Mouse (Mus musculus) spleen, adult 2 months (tissue): ENCODE results near the gene Acadsb. TPM values are rescaled to one million over a fixed set of nuclear protein-coding genes. Genes with fewer than 3 reads are reported as not detected.

Experiments used
- DNase-seq, 2 experiments: peaks; one replicate each; pipeline versions ENCODE4 v3.0.0 to v3.0.0-alpha.2; 2012 to 2021; ENCODE audit warnings: low spot score in 2 of 2, low read depth in 1 of 2
- H3K27ac ChIP-seq: fragments of 200-500 bp; 2 replicates; pipeline ENCODE4 v1.5.1; 2012; ENCODE audit warnings: low read length, inconsistent platforms; ENCODE audit not compliant: insufficient read depth
- H3K27me3 ChIP-seq: fragments of 200-500 bp; 2 replicates; pipeline ENCODE4 v1.6.1; 2012; ENCODE audit warnings: mild to moderate bottlenecking, moderate library complexity, low read length, inconsistent platforms; ENCODE audit not compliant: control insufficient read depth, insufficient read depth
- H3K36me3 ChIP-seq: fragments of 200-500 bp; 2 replicates; pipeline ENCODE4 v1.6.1; 2012; ENCODE audit warnings: mild to moderate bottlenecking, low read length, inconsistent platforms; ENCODE audit not compliant: control insufficient read depth, insufficient read depth
- H3K4me1 ChIP-seq: fragments of 200-500 bp; 2 replicates; pipeline ENCODE4 v1.6.1; 2011; ENCODE audit warnings: inconsistent platforms; ENCODE audit not compliant: control insufficient read depth, insufficient read depth, insufficient read length
- H3K4me3 ChIP-seq: fragments of 200-500 bp; 2 replicates; pipeline ENCODE4 v1.5.1; 2011; ENCODE audit warnings: mild to moderate bottlenecking, inconsistent platforms; ENCODE audit not compliant: insufficient read depth, insufficient read length; ENCODE audit errors: extremely low read depth
- CTCF ChIP-seq: fragments of 200-500 bp; IDR thresholded peaks from 2 replicates; pipeline ENCODE4 v1.5.1; 2011; ENCODE audit warnings: mild to moderate bottlenecking, inconsistent platforms; ENCODE audit not compliant: insufficient read depth, insufficient read length, insufficient replicate concordance; ENCODE audit errors: extremely low read depth
- POLR2A ChIP-seq: fragments of 200-500 bp; IDR thresholded peaks from 2 replicates; pipeline ENCODE4 v1.6.1; 2011; ENCODE audit warnings: low read depth, low read length, inconsistent platforms
- WGBS: fragments of 180-500 bp; shearing (Covaris S2); methylation state at CpG from one replicate; pipeline ENCODE4 v1.1.7; 2018; 5-methylcytosine and 5-hydroxymethylcytosine counted together
- polyA plus RNA-seq: library from polyadenylated mRNA; depleted of rRNA; stranded (reverse); fragments of >200 nt; gene quantifications from 2 replicates; pipeline ENCODE4 v1.2.3, GENCODE M21; 2012; rRNA removed

Gene Acadsb
- polyA plus RNA-seq, 1 experiment: 2.3 TPM

DNA sequence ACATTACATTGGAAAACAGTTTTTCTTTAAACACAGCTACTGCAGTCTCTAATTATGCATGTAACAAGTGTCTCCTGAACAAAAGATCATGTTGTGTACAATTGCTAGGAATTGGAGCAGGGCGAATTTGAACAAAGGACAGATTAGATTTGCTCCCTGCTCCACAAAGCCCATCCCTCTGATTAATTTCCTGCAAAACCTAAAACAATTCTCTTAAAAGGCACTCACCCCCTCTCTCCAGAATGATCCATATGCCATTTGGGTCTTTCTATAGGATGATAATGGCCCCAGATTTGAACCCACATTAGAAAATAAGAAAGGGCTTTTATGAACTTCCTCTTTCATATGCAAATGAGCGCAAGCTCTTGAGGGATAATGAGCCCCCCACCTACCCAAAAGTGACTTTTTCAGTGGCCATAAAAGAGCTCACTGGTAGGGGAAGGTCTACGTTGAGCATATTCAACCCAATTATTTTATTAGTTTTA lies 54.8 kb downstream of the Acadsb start:
- Histone ChIP-seq H3K4me1 (no peaks in the 10 kb centered on the region), H3K36me3 (no peaks in the 10 kb centered on the region), H3K4me3 (no peak overlapping the region), H3K27me3 (no peaks in the 10 kb centered on the region), H3K27ac (no peak overlapping the region)
- no peak for TF ChIP-seq CTCF
- TF ChIP-seq POLR2A: no peak
- 70% methylated on average over 3 of the region's 3 CpGs for WGBS
- no peak for DNase-seq

DNA sequence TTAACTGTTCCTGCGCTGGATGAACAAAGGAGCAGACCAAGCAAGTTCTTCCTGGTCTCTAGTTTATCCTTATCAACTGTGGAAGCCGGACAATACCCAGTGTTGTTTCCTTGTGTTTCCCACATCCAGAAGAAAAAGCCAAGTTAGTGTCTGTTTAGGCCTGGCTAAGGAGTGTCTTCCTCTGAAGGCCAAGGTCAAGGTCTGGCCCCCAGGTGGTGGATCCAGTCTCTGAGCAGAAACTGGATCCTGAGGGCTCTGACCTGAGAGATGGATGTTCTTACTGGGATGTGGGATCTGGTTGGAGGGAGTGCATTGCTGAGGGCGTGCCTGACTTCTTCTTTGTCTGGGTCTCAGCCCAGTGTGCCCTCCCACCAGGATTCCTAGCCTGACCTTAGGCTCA lies 55.3 kb downstream of the Acadsb start:
- Histone ChIP-seq H3K27ac (no peak overlapping the region), H3K27me3 (no peaks in the 10 kb centered on the region), H3K4me3 (no peak overlapping the region), H3K4me1 (no peaks in the 10 kb centered on the region), H3K36me3 (no peaks in the 10 kb centered on the region)
- TF ChIP-seq POLR2A (no peak), CTCF (no peak)
- DNase-seq: no peak
- 74% methylated on average over 3 of the region's 3 CpGs for WGBS

DNA sequence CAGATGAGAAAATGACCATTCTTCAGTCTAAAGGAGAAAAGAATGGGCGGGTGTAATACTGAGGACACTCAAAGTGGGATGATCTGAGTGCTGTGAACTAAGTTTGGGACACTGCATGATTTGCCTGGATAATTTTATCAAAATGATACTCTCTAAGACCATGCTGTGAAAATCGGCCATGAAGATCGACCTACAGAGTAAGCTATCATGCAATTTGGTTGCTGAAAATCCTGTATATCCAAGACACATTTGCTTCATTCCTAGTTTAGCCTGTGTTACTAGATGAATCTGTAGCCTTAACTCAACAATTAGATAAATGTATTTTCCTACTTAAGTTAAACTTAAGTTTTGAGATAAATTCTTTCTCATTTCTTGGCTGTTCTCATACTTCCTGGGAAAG lies 56.9 kb downstream of the Acadsb start:
- Histone ChIP-seq H3K4me3 (no peak overlapping the region), H3K36me3 (no peaks in the 10 kb centered on the region), H3K4me1 (no peaks in the 10 kb centered on the region), H3K27me3 (no peaks in the 10 kb centered on the region), H3K27ac (no peak overlapping the region)
- no peak for TF ChIP-seq POLR2A
- no peak for TF ChIP-seq CTCF
- 77% methylated on average over 3 of the region's 3 CpGs for WGBS
- DNase-seq: no peak

DNA sequence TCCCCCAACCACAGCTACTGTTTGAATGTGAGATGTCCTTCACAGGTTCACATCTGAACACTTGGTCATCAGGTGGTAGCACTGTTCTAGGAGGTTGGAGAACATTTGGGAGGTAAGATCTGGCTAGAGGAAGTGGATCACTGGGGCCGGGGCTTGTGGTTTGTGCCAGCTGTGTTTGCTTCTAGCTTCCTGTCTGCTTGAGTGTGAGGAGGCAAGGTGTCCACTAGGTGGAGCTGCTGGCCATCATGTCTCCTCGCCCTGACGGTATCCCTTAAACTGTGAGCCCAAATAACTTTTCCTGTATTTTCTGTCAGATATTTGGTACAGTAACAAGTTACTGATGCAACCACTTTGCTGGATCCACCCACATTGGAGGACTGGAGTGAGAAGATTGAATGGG lies 59.1 kb downstream of the Acadsb start:
- H3K4me3 ChIP-seq: no peak overlapping the region
- no peak overlapping the region for H3K27ac ChIP-seq
- H3K27me3 ChIP-seq: no peaks in the 10 kb centered on the region
- WGBS: 56% methylated on average over 3 of the region's 3 CpGs
- no peaks in the 10 kb centered on the region for H3K36me3 ChIP-seq
- DNase-seq: no peak
- no peak for TF ChIP-seq POLR2A
- no peak for TF ChIP-seq CTCF
- H3K4me1 ChIP-seq: no peaks in the 10 kb centered on the region

DNA sequence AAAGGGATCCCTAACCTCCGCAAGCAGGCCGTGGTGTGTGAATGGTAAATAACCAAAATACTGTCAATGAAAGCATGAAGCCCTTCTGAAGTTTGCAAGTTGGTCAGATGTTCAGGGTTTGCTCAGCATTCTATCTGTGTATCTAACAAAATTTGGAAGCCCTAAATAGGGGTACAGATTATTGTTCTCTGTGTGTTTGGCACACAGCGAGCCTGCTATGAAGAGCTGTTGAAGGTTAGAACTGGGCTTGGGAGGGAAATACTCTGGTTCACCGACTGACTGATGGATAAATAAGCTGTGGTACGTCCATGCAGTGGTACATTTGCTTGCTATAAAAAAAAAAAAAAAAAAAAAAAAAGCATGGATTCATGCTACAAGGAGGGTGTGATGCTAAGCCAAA lies 61.1 kb downstream of the Acadsb start:
- 90% methylated on average over 5 of the region's 5 CpGs for WGBS
- no peaks in the 10 kb centered on the region for H3K4me1 ChIP-seq
- H3K27me3 ChIP-seq: no peaks in the 10 kb centered on the region
- TF ChIP-seq POLR2A (no peak), CTCF (no peak)
- H3K27ac ChIP-seq: no peak overlapping the region
- no peak overlapping the region for H3K4me3 ChIP-seq
- no peak for DNase-seq
- no peaks in the 10 kb centered on the region for H3K36me3 ChIP-seq

DNA sequence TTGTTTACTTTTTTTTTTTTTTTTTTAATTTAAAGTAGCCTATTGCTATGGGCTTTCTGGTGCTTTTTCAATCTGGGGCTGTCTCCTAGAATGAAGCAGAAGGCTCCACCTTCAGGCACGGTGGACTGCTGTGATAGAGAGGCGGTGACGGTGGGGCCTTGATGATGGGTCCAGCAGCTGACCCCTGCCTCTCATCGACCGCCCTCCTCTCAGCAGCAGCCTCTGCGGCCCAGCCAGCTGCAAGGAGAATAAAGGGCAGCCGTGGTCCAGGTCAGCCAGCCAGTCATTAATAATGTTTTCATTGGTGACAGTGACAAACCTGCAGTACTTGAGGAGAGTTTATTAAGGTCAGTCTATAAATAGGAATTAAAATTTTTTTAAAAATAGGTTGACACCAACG lies 66.7 kb downstream of the Acadsb start:
- Histone ChIP-seq H3K4me1 (no peaks in the 10 kb centered on the region), H3K27ac (no peak overlapping the region), H3K27me3 (no peaks in the 10 kb centered on the region), H3K36me3 (no peaks in the 10 kb centered on the region), H3K4me3 (no peak overlapping the region)
- no peak for DNase-seq
- WGBS: 75% methylated on average over 8 of the region's 8 CpGs
- TF ChIP-seq POLR2A: no peak
- no peak for TF ChIP-seq CTCF

DNA sequence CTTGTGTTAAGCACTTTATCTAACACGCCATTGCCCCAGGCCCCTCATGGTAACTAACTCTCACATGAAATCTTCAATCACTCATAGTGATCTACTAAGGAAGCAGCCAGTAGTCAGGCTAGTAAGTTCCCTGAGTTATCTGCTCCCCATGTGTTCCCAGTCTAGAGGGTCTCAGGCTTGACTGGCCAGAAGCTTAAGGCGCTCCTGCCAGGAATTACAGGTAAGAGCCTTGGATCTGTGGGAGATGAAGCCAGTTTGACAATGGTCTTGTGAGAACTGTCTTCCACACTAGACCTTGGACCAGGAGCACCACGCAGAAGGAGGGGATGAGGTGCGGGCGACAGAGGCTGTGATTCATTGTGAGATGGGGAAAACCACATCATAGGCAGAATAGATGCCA lies 68.0 kb downstream of the Acadsb start:
- TF ChIP-seq POLR2A: no peak
- TF ChIP-seq CTCF: no peak
- WGBS: 87% methylated on average over 5 of the region's 5 CpGs
- Histone ChIP-seq H3K27me3 (no peaks in the 10 kb centered on the region), H3K36me3 (no peaks in the 10 kb centered on the region), H3K4me3 (no peak overlapping the region), H3K27ac (no peak overlapping the region), H3K4me1 (no peaks in the 10 kb centered on the region)
- no peak for DNase-seq

Other genes starting within 250 kb of the Acadsb start
- 0.32 and 0.41 TPM in 2 replicates for gene 5430419D17Rik, start 236.2 kb upstream of the Acadsb start, polyA plus RNA-seq
- gene Cuzd1, start 88.3 kb upstream of the Acadsb start, polyA plus RNA-seq: 12.0 and 16.5 TPM in 2 replicates
- gene Fam24b, start 81.1 kb upstream of the Acadsb start, polyA plus RNA-seq: not detected in 2 replicates
- gene Fam24a, start 76.7 kb upstream of the Acadsb start, polyA plus RNA-seq: not detected in 2 replicates
- gene 2310057M21Rik, start 47.8 kb upstream of the Acadsb start, polyA plus RNA-seq: 3.5 and 4.1 TPM in 2 replicates
- 23.9 and 29.4 TPM in 2 replicates for gene Pstk, start 39.5 kb upstream of the Acadsb start, polyA plus RNA-seq
- gene Ikzf5, start 80 bp upstream of the Acadsb start, polyA plus RNA-seq: 7.2 and 9.8 TPM in 2 replicates
- not detected in 2 replicates for gene Hmx3, start 132.3 kb downstream of the Acadsb start, polyA plus RNA-seq
- gene Hmx2, start 138.2 kb downstream of the Acadsb start, polyA plus RNA-seq: 0.05 TPM in 1 of 2 replicates, not detected in the other
- gene Bub3, start 149.6 kb downstream of the Acadsb start, polyA plus RNA-seq: 51.3 and 54.8 TPM in 2 replicates